Mouse (Mus musculus): ENCODE measurements around the gene Trim50. TPM values are rescaled to one million over a fixed set of nuclear protein-coding genes. Genes with fewer than 3 reads are reported as not detected.

The Trim50 gene
- total RNA-seq, 2 experiments from 2014 or later: not detected

Small RNA genes within 50 kb of the gene (microRNA-seq; reads per million reads assigned to microRNA genes)
- gene Mir7033: 0.32 to 0.50 reads per million in 2 experiments

Other genes with a start within 250 kb of the Trim50 start
- 10 to 100 TPM; 11.9 to 13.3 TPM for gene Tbl2, start 203.6 kb upstream of the Trim50 start, total RNA-seq (2021)
- gene Bcl7b, start 185.0 kb upstream of the Trim50 start, total RNA-seq (2021): 10 to 100 TPM; 24.7 to 25.3 TPM
- gene Baz1b, start 166.0 kb upstream of the Trim50 start, total RNA-seq (2021): 10 to 100 TPM; 24.1 to 24.8 TPM
- gene Fzd9, start 102.1 kb upstream of the Trim50 start, total RNA-seq (2021): 10 to 100 TPM in 1 of 2 experiments, 1 to 10 TPM in 1; 9.9 to 12.1 TPM
- gene Fkbp6, start 3.3 kb upstream of the Trim50 start, total RNA-seq (2021): not detected
- gene Nsun5, start 16.7 kb downstream of the Trim50 start, total RNA-seq (2021): 1 to 10 TPM; 5.2 to 8.1 TPM
- gene Pom121, start 41.3 kb downstream of the Trim50 start, total RNA-seq (2021): 1 to 10 TPM; 7.8 to 9.3 TPM
- gene Hip1, start 191.8 kb downstream of the Trim50 start, total RNA-seq (2021): 10 to 100 TPM; 54.1 to 58.9 TPM
- gene Ccl26, start 210.3 kb downstream of the Trim50 start, total RNA-seq (2021): not detected
- 1 to 10 TPM; 1.1 to 1.7 TPM for gene Ccl24, start 219.8 kb downstream of the Trim50 start, total RNA-seq (2021)

Measured in gastrocnemius, postnatal 14 days (tissue).